Mouse (Mus musculus) spleen, postnatal 10 days (tissue): Measurements from ENCODE around the gene Fbln5.

Experiments used
- DNase-seq, 2 experiments: peaks; one replicate each; pipeline ENCODE4 v3.0.0; 2021 to 2022; ENCODE audit warnings: low spot score in 2 of 2

Gene Fbln5

DNA sequence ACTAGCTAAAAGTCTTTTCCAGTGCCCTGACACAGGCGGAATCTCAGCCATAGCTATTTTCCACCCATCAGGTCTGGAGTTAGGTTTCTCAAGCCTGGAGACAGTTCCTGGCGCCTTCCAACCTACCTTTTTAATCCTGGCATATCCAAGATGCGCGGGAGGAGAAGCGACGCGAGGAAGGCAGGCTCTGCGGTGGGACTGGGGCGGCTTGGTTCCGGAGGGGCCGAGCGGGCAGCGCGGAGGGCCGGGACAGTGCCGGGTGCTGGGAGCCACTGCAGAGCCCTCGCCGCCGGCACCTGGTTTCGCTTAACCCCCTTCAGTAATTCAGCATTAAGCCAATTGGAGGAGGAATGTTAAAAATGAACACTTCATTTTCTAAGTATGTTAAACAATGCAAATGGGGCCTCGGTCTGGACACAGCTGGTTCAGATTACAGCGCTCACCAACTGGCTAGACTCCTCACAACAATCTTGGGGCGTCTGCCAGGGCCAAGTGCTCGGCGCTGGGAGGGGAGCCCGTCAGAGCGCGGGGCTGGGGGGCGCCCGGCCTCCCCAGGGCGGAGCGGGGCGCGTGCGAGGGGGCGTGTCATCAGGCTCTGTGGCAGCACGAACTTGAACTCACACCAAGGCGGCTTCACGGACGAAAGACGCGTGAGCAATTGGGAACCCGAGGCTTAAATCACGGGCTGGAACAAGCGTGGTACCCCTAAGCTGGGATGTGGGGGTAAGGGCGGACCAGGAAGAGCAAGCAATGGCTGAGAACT lies at the start of gene Fbln5:
Gene Fbln5, minus strand, starts transcription at position 448 of the 763 bp plus-strand sequence.
- no peak for DNase-seq

DNA sequence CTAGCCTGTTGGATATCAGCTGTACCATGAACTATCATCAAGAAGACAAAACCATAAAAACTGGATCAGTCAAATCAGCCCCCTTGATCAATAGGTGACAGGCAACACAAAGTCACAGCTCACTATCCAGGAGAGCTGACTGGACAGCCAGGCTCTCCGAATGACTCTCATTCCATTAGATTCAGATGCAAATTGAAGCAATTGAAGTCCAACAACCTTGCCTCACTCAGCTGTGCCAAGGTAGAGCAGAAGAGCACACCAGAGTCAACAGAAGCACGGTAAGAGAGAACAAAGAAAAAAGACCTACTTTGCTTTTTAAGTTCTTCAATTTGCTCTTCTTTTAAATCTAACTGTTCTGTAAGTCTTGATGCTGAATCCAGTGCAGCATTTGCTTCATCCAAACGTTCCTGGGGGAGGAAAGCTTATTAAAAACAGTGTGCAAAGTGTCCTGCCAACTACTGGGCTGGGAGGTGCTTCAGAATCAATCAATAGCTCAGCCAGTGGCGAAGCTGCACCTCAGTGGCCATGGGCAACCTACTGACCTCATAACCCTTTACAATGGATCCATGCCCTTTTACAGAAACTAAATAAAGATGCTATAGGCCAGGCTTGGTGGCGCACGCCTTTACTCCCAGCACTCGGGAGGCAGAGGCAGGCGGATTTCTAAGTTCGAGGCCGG lies 43.6 kb upstream of the Fbln5 start:
- DNase-seq = no peak

- no peak for DNase-seq
These were observed 41.4 kb upstream of the Fbln5 start for GRCm38 (mm10) chr12:101860256-101860655.

DNA sequence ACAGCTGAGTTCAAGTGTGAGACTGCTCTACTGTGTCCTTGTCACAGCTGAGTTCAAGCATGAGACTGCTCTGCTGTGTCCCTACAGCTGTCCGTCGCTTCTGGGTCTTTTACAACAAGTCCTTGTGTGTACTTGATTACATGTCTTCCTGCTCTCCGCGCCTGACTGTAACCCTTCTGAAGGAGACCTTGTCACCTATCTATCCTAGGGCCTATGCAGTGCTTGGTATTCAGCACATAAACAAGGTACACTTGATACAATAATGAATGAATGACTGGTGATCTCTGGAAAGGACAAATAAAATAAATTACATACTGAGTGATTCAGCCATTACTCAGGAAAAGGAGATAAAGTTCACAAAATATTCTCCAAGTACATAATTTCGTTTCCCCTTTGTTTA lies 39.2 kb upstream of the Fbln5 start:
- no peak for DNase-seq

DNA sequence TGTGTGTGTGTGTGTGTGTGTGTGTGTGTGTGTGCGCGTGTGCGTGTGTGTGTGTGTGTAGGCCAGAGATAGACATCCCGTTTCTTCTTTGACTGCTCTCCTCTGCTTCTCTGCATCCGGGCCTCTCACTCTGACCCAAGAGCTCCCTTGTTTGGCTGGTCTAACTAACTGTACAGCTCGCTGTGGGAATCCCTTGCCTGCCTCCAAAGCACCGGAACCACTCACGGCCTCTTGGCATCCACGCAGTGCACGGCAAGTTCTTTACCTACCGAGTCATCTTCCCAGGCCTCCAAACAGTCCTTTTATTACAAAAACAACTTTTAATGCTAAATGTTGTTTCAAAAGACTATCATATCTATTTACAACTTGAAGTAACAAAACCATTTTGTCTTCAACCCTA lies 35.5 kb upstream of the Fbln5 start:
- DNase-seq = no peak

- DNase-seq = no peak
These were observed 33.1 kb upstream of the Fbln5 start for GRCm38 (mm10) chr12:101851846-101852564.

DNA sequence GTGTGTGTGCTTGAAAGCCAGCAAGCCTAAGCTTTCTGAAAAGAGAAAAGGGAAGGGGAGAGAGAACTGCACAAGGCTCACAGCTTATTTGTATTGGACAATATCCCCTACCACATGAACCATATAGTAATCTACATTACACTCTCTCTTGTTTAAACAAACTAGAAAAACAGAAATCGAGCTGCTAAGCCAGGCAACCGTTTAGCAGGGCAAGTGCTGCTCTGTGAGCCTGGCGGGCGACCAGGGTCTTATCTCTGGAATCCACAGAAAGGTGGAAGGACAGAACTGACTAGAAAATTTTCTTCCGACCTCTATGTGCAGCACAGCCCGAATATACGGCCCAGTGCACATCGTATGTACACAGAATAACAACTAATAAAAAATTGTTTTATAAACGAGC lies 32.5 kb upstream of the Fbln5 start:
- no peak for DNase-seq

DNA sequence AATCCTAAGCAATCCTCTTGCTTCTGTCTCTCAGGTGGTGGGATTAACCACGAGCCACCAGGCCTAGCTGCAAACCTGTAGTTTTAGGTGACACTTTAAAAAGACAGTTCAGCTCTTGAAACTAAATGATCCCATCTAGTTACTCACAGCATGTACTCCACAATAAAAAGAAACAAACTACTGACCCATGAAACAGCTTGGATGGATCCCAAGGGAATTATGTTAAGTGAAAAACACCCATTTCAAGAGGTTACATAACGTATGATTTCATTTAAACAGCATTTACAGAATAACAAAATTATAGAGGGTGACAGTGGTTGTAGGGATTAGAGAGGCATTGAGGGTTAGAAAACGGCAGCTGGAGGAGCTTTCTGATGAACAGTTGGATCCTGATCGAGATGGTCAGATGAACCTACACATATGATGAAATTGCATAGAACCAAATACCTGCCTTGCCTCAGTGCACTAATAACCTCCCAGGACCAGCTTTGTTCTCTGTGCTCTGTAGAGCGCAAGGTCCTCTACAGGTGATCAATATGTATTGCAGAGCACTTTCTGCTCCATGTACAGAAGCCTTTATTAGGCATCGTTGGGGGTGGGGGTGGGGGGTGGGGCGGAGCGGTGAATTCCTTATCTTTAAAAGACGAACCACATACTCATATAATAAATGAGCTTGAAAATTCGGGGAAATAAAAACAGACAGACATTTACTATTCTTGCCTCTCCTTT lies 17.9 kb upstream of the Fbln5 start:
- DNase-seq = no peak

GRCm38 (mm10) chr12:101834715-101835114 lies 15.9 kb upstream of the Fbln5 start:
- no peak for DNase-seq

DNA sequence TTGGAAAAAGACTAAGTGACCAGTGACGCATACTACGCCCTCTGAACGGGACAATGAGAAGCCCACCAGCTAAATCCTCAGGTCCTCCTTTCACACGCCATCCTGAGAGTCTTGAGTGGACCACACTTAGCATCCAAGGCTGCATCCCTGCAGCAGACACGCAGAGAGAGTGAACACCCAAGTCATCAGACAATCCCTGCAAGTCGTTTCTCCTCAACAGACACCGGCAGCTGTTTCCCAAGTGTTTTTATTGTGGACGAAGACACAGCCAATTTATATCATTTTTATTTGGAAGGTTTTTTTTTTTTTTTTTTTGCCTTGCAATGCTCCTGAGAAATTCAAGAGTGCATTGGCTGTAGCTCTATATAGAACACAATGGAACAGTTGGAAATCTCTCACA lies 14.9 kb upstream of the Fbln5 start:
- DNase-seq = no peak

GRCm38 (mm10) chr12:101833115-101833506 lies 14.3 kb upstream of the Fbln5 start:
- no peak for DNase-seq

DNA sequence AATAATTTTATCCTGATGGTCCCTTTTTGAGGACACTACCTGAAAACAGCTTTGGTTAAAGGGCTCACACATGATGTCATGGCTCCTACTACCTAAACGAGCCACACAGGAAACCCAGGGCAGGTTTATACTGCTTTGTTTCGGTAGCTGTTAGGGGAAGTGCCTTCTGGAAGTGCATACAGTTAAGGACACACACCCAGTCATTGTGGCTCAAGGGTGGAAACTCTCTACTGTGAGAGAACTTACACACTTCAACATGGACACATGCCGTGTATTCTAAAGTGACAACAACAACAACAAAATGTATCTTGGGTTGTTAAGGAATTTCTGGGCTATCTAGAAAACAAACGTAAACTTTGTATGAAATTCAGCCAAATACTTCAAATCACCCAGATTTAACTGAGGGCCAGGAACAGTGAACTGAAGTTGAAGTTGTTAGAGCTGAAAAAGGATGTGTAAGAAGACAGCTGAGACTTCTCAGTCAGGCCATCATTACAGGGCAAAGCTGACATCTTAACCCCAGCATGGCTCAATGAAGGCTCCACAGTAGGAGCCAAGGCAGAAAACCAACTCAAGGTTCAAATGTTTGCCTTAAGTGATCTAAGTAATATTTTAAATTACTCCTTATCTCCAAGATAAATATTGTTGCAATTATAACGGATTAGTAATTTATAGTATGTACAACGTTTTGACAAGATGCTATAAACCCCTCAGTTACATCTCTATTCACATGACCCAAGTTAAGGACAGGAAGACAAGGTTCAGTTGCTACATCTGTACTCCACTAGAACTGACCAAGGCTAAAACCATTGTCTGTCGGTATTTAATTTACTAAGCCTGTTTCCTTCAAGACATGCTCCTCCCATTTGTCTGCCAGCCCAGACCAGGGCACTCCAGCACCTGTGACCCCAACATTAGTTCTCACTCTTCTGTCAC lies 13.6 kb upstream of the Fbln5 start:
- DNase-seq = no peak

- no peak for DNase-seq
These were observed 12.4 kb upstream of the Fbln5 start for GRCm38 (mm10) chr12:101831221-101831620.

DNA sequence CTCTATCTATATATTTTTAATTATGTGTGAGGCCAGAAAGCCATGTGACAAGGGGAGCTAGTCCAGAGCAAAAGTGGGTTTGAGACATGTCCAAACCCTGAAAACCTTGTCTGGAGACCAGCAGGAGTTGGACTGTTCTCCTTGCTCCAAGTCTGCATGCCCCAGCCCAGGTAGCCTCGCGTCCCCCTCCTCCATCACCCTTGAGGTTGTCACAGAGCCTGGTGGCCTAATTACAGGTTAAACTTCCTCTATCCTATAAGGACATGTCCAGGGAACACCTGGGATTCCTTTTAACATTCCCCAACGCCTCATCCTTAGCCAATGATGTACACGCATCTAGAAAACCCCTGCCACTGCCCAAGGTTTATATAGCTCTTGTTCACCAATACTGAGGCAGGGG lies 4.3 kb upstream of the Fbln5 start:
- DNase-seq = no peak

GRCm38 (mm10) chr12:101821596-101821995 lies 2.7 kb upstream of the Fbln5 start:
- DNase-seq = no peak

DNA sequence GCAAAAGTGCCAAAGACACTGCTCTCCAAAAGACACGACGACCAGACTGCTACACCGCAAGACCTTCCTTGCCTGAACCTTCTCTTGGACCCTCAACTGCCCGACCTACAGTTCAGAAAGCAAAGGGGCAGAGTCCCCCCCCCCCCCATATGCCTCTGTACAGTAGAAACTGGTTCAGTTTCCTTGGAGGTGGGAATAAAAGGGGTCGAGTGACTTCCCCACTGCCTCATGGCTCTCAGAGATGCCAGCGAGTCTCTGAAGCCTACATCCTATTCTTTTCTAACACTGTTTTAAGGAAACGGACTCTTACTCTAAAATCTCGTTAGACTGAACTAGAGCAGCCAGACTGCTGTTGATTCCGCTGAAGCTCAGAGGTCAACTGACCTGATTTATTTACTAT lies 715 bp upstream of the Fbln5 start:
- no peak for DNase-seq

DNA sequence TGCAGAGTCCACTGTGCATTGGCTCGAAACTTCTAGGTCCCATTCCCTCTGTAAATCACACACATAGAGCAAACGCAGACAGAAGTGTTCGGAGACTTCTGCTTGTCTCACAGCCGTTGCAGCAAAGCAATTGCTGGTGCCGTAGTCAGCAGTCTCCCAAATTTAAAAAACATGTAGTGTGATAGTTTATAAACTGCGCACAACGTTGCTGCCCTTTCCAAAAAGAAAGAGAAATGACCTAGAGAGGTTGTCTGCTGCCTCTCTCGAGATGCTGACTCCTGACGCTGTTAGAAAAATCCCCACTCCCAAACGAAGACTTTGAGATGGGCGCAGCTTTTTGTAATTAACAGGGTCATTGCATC lies 628 bp downstream of the Fbln5 start:
- DNase-seq = no peak

GRCm38 (mm10) chr12:101816810-101817209 lies 2.0 kb downstream of the Fbln5 start:
- no peak for DNase-seq

GRCm38 (mm10) chr12:101815796-101816195 lies 3.1 kb downstream of the Fbln5 start:
- DNase-seq = no peak

- no peak for DNase-seq
These were observed 4.4 kb downstream of the Fbln5 start for GRCm38 (mm10) chr12:101814423-101814822.

- DNase-seq = no peak
These were observed 7.7 kb downstream of the Fbln5 start for GRCm38 (mm10) chr12:101811181-101811580.
